Mouse (Mus musculus) small intestine, adult 2 months (tissue): ENCODE data around the gene Olfr1396. TPM values are rescaled to one million over a fixed set of nuclear protein-coding genes. Genes with fewer than 3 reads are reported as not detected.

Experiments used
- H3K27ac ChIP-seq: fragments of 200-500 bp; 2 replicates; pipeline ENCODE4 v1.5.1; 2012; ENCODE audit warnings: low read depth, low read length, control low read depth, inconsistent platforms; ENCODE audit not compliant: insufficient read depth
- H3K27me3 ChIP-seq: fragments of 200-500 bp; 2 replicates; pipeline ENCODE4 v1.6.1; 2012; ENCODE audit warnings: mild to moderate bottlenecking, moderate library complexity, low read length, inconsistent platforms; ENCODE audit not compliant: control insufficient read depth, insufficient read depth
- H3K36me3 ChIP-seq: fragments of 200-500 bp; 2 replicates; pipeline ENCODE4 v1.6.1; 2012; ENCODE audit warnings: mild to moderate bottlenecking, low read length, control low read depth, inconsistent platforms; ENCODE audit not compliant: control insufficient read depth, insufficient read depth
- H3K4me1 ChIP-seq: fragments of 200-500 bp; 2 replicates; pipeline ENCODE4 v1.6.1; 2012; ENCODE audit warnings: low read length, inconsistent platforms, mixed read lengths; ENCODE audit not compliant: control insufficient read depth, insufficient read depth, insufficient read length
- H3K4me3 ChIP-seq: fragments of 200-500 bp; 2 replicates; pipeline ENCODE4 v1.5.1; 2012; ENCODE audit warnings: low read depth, mild to moderate bottlenecking, control low read depth, inconsistent platforms, low read length, moderate library complexity
- CTCF ChIP-seq: fragments of 200-500 bp; IDR thresholded peaks from 2 replicates; pipeline ENCODE4 v1.5.1; 2012; ENCODE audit warnings: low read depth, mild to moderate bottlenecking, control low read depth, inconsistent platforms, low read length, moderate library complexity, mixed read lengths; ENCODE audit not compliant: insufficient replicate concordance, insufficient read length; ENCODE audit errors: extremely low read depth
- POLR2A ChIP-seq: fragments of 200-500 bp; IDR thresholded peaks from 2 replicates; pipeline ENCODE4 v1.6.1; 2012; ENCODE audit warnings: low read depth, mild to moderate bottlenecking, control low read depth, inconsistent platforms, low read length, moderate library complexity
- WGBS: fragments of 180-500 bp; shearing (Covaris S2); methylation state at CpG from one replicate; pipeline ENCODE4 v1.1.7; 2018; 5-methylcytosine and 5-hydroxymethylcytosine counted together
- polyA plus RNA-seq: library from polyadenylated mRNA; depleted of rRNA; stranded (reverse); fragments of >200 nt; gene quantifications from 2 replicates; pipeline ENCODE4 v1.2.3, GENCODE M21; 2012

The Olfr1396 gene
- polyA plus RNA-seq, 1 experiment = not detected

GRCm38 (mm10) chr11:49112624-49113219 lies 2.0 kb downstream of the Olfr1396 start:
- Histone ChIP-seq H3K4me1 (peaks cover 4% of the 10 kb centered on the region; the same call in 1 of the 2 replicates), H3K36me3 (no peaks in the 10 kb centered on the region), H3K27me3 (peaks cover 4% of the 10 kb centered on the region; the same call in 1 of the 2 replicates), H3K4me3 (no peak overlapping the region), H3K27ac (no peak overlapping the region)
- 40% methylated on average over 6 of the region's 6 CpGs for WGBS
- TF ChIP-seq POLR2A (no peak), CTCF (no peak)

- Histone ChIP-seq H3K4me3 (no peak overlapping the region), H3K27ac (no peak overlapping the region), H3K36me3 (no peaks in the 10 kb centered on the region), H3K27me3 (peaks cover 4% of the 10 kb centered on the region; the same call in 1 of the 2 replicates), H3K4me1 (peaks cover 4% of the 10 kb centered on the region; the same call in 1 of the 2 replicates)
- WGBS = 85% methylated on average over 1 of the region's 1 CpGs
- TF ChIP-seq POLR2A (no peak), CTCF (no peak)
Measured at GRCm38 (mm10) chr11:49111000-49111399, 3.7 kb downstream of the Olfr1396 start.

- 71% methylated on average over 1 of the region's 1 CpGs for WGBS
- H3K27ac ChIP-seq = no peak overlapping the region
Measured at GRCm38 (mm10) chr11:49108833-49109232, 5.8 kb downstream of the Olfr1396 start.

GRCm38 (mm10) chr11:49107650-49108537 lies 6.8 kb downstream of the Olfr1396 start:
- H3K36me3 ChIP-seq = no peaks in the 10 kb centered on the region
- H3K4me3 ChIP-seq = no peak overlapping the region
- 0 out of 2 replicates have a peak, but pooled peaks cover 4% of the 10 kb centered on the region for H3K27me3 ChIP-seq
- H3K27ac ChIP-seq = no peak overlapping the region
- TF ChIP-seq CTCF = no peak
- H3K4me1 ChIP-seq = peaks cover 3% of the 10 kb centered on the region; the same call in 1 of the 2 replicates
- WGBS = 41% methylated on average over 10 of the region's 10 CpGs

More at GRCm38 (mm10) chr11:49108833-49109232, 5.8 kb downstream of the Olfr1396 start:
- H3K4me3 ChIP-seq = no peak overlapping the region
- 0 out of 2 replicates have a peak, but pooled peaks cover 4% of the 10 kb centered on the region for H3K27me3 ChIP-seq
- H3K36me3 ChIP-seq = no peaks in the 10 kb centered on the region
- TF ChIP-seq POLR2A (no peak), CTCF (peak; percentile 52; the same call in 1 of the 2 replicates)
- peaks cover 4% of the 10 kb centered on the region; the same call in 1 of the 2 replicates for H3K4me1 ChIP-seq

GRCm38 (mm10) chr11:49105752-49106151 lies 8.9 kb downstream of the Olfr1396 start:
- 89% methylated on average over 1 of the region's 1 CpGs for WGBS
- Histone ChIP-seq H3K27ac (no peak overlapping the region), H3K36me3 (no peaks in the 10 kb centered on the region; the same call in 1 of the 2 replicates), H3K27me3 (no peaks in the 10 kb centered on the region), H3K4me1 (0 out of 2 replicates have a peak, but pooled peaks cover 4% of the 10 kb centered on the region), H3K4me3 (no peak overlapping the region)
- TF ChIP-seq POLR2A (no peak), CTCF (no peak)

- no peak overlapping the region for H3K4me3 ChIP-seq
- no peaks in the 10 kb centered on the region for H3K27me3 ChIP-seq
- 14% methylated on average over 8 of the region's 8 CpGs for WGBS
- TF ChIP-seq POLR2A (no peak), CTCF (peak; percentile 70; the same call in 1 of the 2 replicates)
- H3K36me3 ChIP-seq = peaks cover under 1% of the 10 kb centered on the region
- no peak overlapping the region for H3K27ac ChIP-seq
- H3K4me1 ChIP-seq = peaks cover 4% of the 10 kb centered on the region; the same call in 1 of the 2 replicates
Measured at GRCm38 (mm10) chr11:49103047-49103693, 11.5 kb downstream of the Olfr1396 start.

- peaks cover 13% of the 10 kb centered on the region for H3K36me3 ChIP-seq
- H3K4me3 ChIP-seq = no peak overlapping the region
- WGBS = 52% methylated on average over 5 of the region's 5 CpGs
- TF ChIP-seq POLR2A = no peak
- no peak for TF ChIP-seq CTCF
- no peaks in the 10 kb centered on the region for H3K27me3 ChIP-seq
- H3K4me1 ChIP-seq = peaks cover 4% of the 10 kb centered on the region; the same call in 1 of the 2 replicates
- peak overlapping the region; percentile 46; the same call in 1 of the 2 replicates for H3K27ac ChIP-seq
Measured at GRCm38 (mm10) chr11:49101500-49101899, 13.2 kb downstream of the Olfr1396 start.
